Mouse (Mus musculus) cerebellum, postnatal 4 days (tissue): ENCODE measurements around the gene Cpsf4.
A peak's percentile ranks its signal among the peaks of the same experiment; 100 is the strongest.
"Not testable (repeated sequence)": the region's sequence is repeated elsewhere in the genome, so short reads cannot be mapped to it uniquely, and the experiment has no call there.

Experiments
- DNase-seq, 2 experiments: peaks; one replicate each; pipeline ENCODE4 v3.0.0; 2022; ENCODE audit warnings: low spot score in 2 of 2, mixed read lengths in 1 of 2

The Cpsf4 gene

GRCm38 (mm10) chr5:145178461-145178980 lies 11.5 kb downstream of the Cpsf4 start:
- no peak for DNase-seq

- DNase-seq = no peak
Measured at GRCm38 (mm10) chr5:145185244-145185643, 18.2 kb downstream of the Cpsf4 start.

- no peak for DNase-seq
Measured at GRCm38 (mm10) chr5:145189416-145189815, 22.4 kb downstream of the Cpsf4 start.

- DNase-seq = no peak
Measured at GRCm38 (mm10) chr5:145190373-145190772, 23.4 kb downstream of the Cpsf4 start.

GRCm38 (mm10) chr5:145190875-145191798 lies 24.1 kb downstream of the Cpsf4 start:
- peak; percentile 65 to 87 for DNase-seq

- DNase-seq = no peak
Measured at GRCm38 (mm10) chr5:145191962-145192361, 24.9 kb downstream of the Cpsf4 start, which contains the start of gene Atp5j2. Atp5j2 (minus strand) TSS chr5:145192062.

GRCm38 (mm10) chr5:145200387-145200786 lies 33.4 kb downstream of the Cpsf4 start:
- DNase-seq = no peak

GRCm38 (mm10) chr5:145201321-145201991 lies 34.4 kb downstream of the Cpsf4 start, which contains the start of gene Zkscan14:
Zkscan14 (minus strand) TSS chr5:145201868.
- DNase-seq = peak in 1 of 2 experiments; percentile 56

GRCm38 (mm10) chr5:145202446-145202845 lies 35.4 kb downstream of the Cpsf4 start:
- DNase-seq = no peak

- DNase-seq = peak; percentile 91 to 96
Measured at GRCm38 (mm10) chr5:145203936-145204691, 37.1 kb downstream of the Cpsf4 start, which contains the start of gene Zkscan5. Zkscan5 (plus strand) TSS chr5:145204562.

GRCm38 (mm10) chr5:145205041-145205440 lies 38.0 kb downstream of the Cpsf4 start:
- DNase-seq = no peak

- no peak for DNase-seq
Measured at GRCm38 (mm10) chr5:145207385-145207784, 40.4 kb downstream of the Cpsf4 start.

- DNase-seq = no peak
Measured at GRCm38 (mm10) chr5:145207954-145208353, 40.9 kb downstream of the Cpsf4 start.

- not testable (repeated sequence) for DNase-seq
Measured at GRCm38 (mm10) chr5:145208391-145208790, 41.4 kb downstream of the Cpsf4 start.

GRCm38 (mm10) chr5:145211340-145211739 lies 44.3 kb downstream of the Cpsf4 start:
- no peak for DNase-seq

GRCm38 (mm10) chr5:145212216-145212615 lies 45.2 kb downstream of the Cpsf4 start:
- DNase-seq = no peak

- no peak for DNase-seq
Measured at GRCm38 (mm10) chr5:145213505-145213904, 46.5 kb downstream of the Cpsf4 start.

GRCm38 (mm10) chr5:145214679-145215078 lies 47.7 kb downstream of the Cpsf4 start:
- DNase-seq = no peak

- no peak for DNase-seq
Measured at GRCm38 (mm10) chr5:145217746-145218145, 50.7 kb downstream of the Cpsf4 start.

GRCm38 (mm10) chr5:145218206-145218605 lies 51.2 kb downstream of the Cpsf4 start:
- no peak for DNase-seq

- no peak for DNase-seq
Measured at GRCm38 (mm10) chr5:145218671-145219070, 51.7 kb downstream of the Cpsf4 start.
